Mouse (Mus musculus) limb, embryonic 13.5 days (tissue): ENCODE data around the gene Sctr. TPM values are rescaled to one million over a fixed set of nuclear protein-coding genes. Genes with fewer than 3 reads are reported as not detected.

Experiments used
- ATAC-seq: fragments of 200-750 bp; cut with Nextera tagmentation; 2 replicates; pipeline ENCODE4 v1.8.0; 2017; ENCODE audit warnings: low read depth, moderate number of reproducible peaks, moderate TSS enrichment; ENCODE audit not compliant: low FRiP score
- H3K27ac ChIP-seq: fragments of 300-500 bp; sonication (generic); 2 replicates; pipeline ENCODE4 v1.5.1; 2015; ENCODE audit warnings: inconsistent platforms, mild to moderate bottlenecking, moderate library complexity
- H3K27me3 ChIP-seq: fragments of 300-500 bp; sonication (generic); 2 replicates; pipeline ENCODE4 v1.6.1; 2015; ENCODE audit warnings: mild to moderate bottlenecking, inconsistent platforms
- H3K36me3 ChIP-seq: fragments of 300-500 bp; sonication (generic); 2 replicates; pipeline ENCODE4 v1.6.1; 2015; ENCODE audit warnings: inconsistent platforms, mild to moderate bottlenecking, moderate library complexity
- H3K4me1 ChIP-seq: fragments of 300-500 bp; sonication (generic); 2 replicates; pipeline ENCODE4 v1.6.1; 2015; ENCODE audit warnings: inconsistent platforms
- H3K4me2 ChIP-seq: fragments of 300-500 bp; sonication (generic); replicated peaks from 2 replicates; pipeline ENCODE4 v1.6.1; 2015; ENCODE audit warnings: inconsistent platforms, mild to moderate bottlenecking, moderate library complexity
- H3K4me3 ChIP-seq: fragments of 300-500 bp; sonication (generic); 2 replicates; pipeline ENCODE4 v1.5.1; 2015; ENCODE audit warnings: moderate library complexity, mild to moderate bottlenecking, inconsistent platforms
- H3K9ac ChIP-seq: fragments of 300-500 bp; sonication (generic); 2 replicates; pipeline ENCODE4 v1.6.1; 2015; ENCODE audit warnings: mild to moderate bottlenecking, inconsistent platforms
- H3K9me3 ChIP-seq: fragments of 300-500 bp; sonication (generic); 2 replicates; pipeline ENCODE4 v1.6.1; 2016; ENCODE audit warnings: inconsistent platforms
- WGBS: fragments of 180-500 bp; shearing (Covaris S2); methylation state at CpG from one replicate; pipeline ENCODE4 v1.1.7; 2015; 5-methylcytosine and 5-hydroxymethylcytosine counted together
- polyA plus RNA-seq: library from polyadenylated mRNA; unstranded; fragments of >200 nt; fragmentation: Nextera tagmentation; extraction: Ambion mirVana; gene quantifications from 2 replicates; pipeline ENCODE4 v1.2.1, GENCODE M21; 2015

The Sctr gene
- polyA plus RNA-seq = 0.20 and 0.27 TPM in 2 replicates

DNA sequence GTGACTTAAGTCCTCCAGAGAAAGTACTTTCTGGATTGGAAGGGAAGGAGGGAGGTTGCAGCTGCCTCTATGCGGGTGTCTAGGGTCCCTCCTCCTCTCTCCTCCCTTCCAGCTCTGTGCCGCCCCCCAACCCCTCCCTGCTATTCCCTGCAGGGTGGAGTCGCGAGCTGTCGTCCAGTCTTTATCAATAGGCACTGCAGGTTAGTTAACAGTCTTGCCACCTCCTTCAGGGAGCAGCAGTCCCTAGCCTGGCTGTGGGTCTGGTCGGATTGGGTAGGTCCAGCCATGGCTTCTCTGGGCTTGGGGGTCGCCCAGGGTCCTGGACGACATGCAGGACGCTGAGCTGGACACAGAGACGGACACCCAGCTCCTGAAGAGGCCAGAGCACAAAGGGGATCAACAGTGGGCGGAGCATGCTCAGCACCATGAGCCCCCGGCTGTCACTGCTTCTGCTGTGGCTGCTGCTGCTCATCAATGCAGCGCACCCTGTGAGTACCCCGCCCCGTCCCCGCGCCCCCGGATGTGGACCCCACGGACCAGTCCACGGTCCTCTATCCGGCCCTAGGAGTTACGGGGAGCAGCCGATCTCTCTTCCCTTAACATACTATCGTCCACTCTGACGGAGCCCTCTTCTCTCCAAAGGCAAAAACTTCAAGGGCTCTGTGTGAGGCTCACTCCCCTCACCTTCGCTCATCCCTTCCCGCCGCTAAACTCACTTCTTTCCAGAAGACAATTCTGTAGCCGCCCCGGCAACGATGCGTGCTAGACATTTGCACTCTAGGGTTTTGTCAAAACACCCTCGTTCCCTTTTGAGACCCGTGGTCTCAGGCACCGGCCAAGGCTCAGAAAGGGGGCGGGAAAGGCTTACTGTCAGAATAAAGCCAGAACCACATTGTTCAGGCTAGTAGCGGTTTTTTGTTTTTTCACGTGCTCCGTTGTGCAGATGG, at the start of gene Sctr:
Sctr (plus strand) TSS at position 51 of the 947 bp plus-strand sequence.
- peak within 1 kb of the TSS; percentile 78 for H3K4me2 ChIP-seq
- ATAC-seq = 0 out of 2 replicates have a peak, but pooled peaks have one; percentile 26
- H3K27me3 ChIP-seq = peaks cover 43% of the 10 kb centered on the region
- H3K9me3 ChIP-seq = no peaks in the 10 kb centered on the region
- WGBS = 2% methylated on average over 39 of the region's 39 CpGs
- peak within 1 kb of the TSS; percentile 42 for H3K4me3 ChIP-seq
- H3K4me1 ChIP-seq = peaks cover 18% of the 10 kb centered on the region
- H3K27ac ChIP-seq = no peak within 1 kb of the TSS
- no peaks in the 10 kb centered on the region for H3K36me3 ChIP-seq
- H3K9ac ChIP-seq = peak within 1 kb of the TSS; percentile 59

DNA sequence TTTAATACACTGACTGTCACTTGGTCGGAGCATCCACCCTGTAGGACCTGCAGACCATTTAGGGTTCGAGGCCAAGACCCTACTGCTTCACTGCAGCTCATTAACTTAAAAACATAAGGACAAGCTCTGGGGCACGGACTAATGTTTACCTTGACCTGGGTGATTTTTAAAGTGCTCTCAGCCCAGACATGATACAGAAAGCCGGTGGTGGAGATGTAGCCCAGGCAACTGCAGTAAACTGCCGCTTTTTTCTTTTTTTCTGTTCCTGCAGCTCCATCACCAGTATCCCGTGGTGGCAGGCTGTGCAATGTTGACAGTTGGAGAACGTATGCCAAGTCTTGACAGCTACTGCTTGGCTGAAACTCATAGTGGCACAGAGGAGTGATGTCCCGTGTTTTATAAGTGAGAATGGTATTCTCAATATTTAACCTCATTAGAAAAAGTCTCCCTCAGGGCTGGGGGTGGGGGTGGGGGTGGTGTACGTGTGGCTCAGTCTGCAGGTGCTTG, 48.9 kb upstream of the Sctr start:
- no peaks in the 10 kb centered on the region for H3K4me1 ChIP-seq
- ATAC-seq = no peak
- no peak overlapping the region for H3K4me2 ChIP-seq
- H3K27ac ChIP-seq = no peak overlapping the region
- H3K4me3 ChIP-seq = no peak overlapping the region
- no peaks in the 10 kb centered on the region for H3K9me3 ChIP-seq
- H3K36me3 ChIP-seq = no peaks in the 10 kb centered on the region
- WGBS = 58% methylated on average over 9 of the region's 9 CpGs
- no peak overlapping the region for H3K9ac ChIP-seq
- H3K27me3 ChIP-seq = no peaks in the 10 kb centered on the region

DNA sequence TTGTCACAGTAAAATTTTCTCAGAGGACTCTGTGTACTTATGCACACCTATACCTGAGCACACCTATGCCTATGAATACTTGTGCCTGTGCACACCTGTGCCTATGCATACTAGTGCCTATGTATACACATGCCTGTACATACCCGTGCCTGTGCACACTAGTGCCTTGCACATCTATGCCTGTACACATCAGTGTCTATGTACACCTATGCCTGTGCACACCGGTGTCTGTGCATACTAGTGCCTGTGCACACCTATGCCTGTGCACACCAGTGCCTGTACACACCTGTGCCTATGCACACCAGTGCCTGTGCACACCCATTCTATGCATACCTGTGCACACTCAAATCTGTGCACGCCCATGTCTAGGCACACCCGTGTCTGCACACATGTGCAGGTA, 47.2 kb upstream of the Sctr start:
- WGBS = 91% methylated on average over 4 of the region's 4 CpGs
- no peaks in the 10 kb centered on the region for H3K36me3 ChIP-seq
- no peak overlapping the region for H3K27ac ChIP-seq
- no peaks in the 10 kb centered on the region for H3K4me1 ChIP-seq
- H3K4me2 ChIP-seq = no peak overlapping the region
- no peaks in the 10 kb centered on the region for H3K27me3 ChIP-seq
- no peak; the same call in 1 of the 2 replicates for ATAC-seq
- no peak overlapping the region for H3K9ac ChIP-seq
- no peak overlapping the region for H3K4me3 ChIP-seq
- no peaks in the 10 kb centered on the region for H3K9me3 ChIP-seq

DNA sequence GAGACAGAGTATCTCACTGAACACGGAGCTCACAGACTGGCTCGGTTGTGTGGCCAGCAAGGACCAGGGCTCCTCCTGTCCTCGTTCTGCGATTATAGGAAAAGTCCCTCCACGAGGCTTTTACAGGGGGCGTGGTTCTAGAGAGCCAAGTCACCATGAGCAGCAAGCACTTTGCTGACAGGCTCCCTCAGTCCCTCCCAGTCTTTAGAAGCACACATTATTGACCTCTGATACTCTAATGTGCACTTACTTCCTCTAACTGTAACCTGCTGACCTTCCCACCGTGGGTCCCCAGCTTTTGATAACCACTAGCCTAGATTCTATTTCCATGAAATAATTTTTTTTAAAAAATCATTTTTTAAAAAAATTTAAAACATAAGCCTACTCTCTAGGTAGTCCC, 46.8 kb upstream of the Sctr start:
- Histone ChIP-seq H3K4me1 (no peaks in the 10 kb centered on the region), H3K36me3 (no peaks in the 10 kb centered on the region), H3K4me3 (no peak overlapping the region), H3K9me3 (no peaks in the 10 kb centered on the region), H3K4me2 (no peak overlapping the region), H3K27ac (no peak overlapping the region), H3K27me3 (no peaks in the 10 kb centered on the region), H3K9ac (no peak overlapping the region)
- 50% methylated on average over 7 of the region's 7 CpGs for WGBS
- ATAC-seq = no peak

DNA sequence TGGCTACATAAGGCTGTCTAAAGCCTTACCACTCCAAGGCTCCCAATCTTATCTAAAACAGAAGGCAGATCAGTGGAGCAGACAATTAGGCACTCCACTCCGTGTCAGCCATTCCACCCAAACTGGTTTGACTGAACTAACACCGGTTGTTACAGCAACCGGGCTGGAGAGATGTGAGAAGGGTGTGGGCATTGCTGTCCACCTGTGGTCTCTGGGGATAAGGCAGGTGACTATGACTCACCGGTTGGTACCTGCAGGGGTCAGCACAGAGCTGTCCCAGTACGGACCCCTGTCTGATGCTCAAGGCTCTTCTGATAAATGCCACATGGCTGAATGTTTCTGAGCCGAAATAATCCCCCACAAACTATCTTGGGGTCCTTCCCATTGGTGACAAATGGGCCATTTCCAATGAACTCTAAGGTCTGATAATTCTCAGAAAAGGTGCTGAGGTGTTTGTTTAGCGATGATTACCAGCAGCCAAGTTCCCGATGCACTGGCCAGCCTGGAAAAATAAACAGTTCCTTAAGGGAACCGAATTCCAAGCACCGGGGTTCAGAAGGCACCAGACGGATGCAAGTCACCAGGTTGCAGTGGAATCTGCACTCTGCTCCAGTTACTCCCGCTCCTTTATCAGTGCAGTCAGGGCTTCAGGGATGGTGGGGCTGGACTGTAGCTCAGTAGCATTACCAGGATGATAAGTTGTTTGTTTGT, 40.7 kb upstream of the Sctr start:
- H3K27me3 ChIP-seq = no peaks in the 10 kb centered on the region
- H3K9ac ChIP-seq = no peak overlapping the region
- no peak overlapping the region for H3K4me3 ChIP-seq
- H3K4me2 ChIP-seq = no peak overlapping the region
- H3K27ac ChIP-seq = no peak overlapping the region
- H3K36me3 ChIP-seq = no peaks in the 10 kb centered on the region
- 35% methylated on average over 12 of the region's 12 CpGs for WGBS
- no peaks in the 10 kb centered on the region for H3K4me1 ChIP-seq
- H3K9me3 ChIP-seq = no peaks in the 10 kb centered on the region
- ATAC-seq = no peak

DNA sequence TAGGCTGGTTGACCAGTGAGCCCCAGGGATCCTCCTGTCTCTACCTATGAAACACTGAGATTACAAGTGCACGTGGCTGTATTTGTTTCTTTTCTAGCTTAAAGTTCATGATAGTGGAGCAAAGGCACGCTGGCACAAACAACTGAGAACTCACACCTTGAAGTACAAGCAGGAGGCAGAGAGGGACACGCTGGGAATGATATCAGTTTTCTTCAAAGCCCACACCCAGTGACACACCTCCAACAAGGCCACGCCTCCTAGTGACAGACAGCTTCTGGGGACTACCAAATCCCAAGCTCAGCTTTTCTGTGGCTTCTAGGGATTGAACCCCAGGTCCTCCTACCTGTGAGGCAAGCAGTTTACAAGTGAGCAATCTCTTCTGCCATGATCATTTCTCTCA, 33.6 kb upstream of the Sctr start:
- H3K4me2 ChIP-seq = no peak overlapping the region
- no peaks in the 10 kb centered on the region for H3K4me1 ChIP-seq
- H3K4me3 ChIP-seq = no peak overlapping the region
- no peak for ATAC-seq
- no peak overlapping the region for H3K27ac ChIP-seq
- H3K27me3 ChIP-seq = no peaks in the 10 kb centered on the region
- WGBS = 31% methylated on average over 4 of the region's 4 CpGs
- H3K36me3 ChIP-seq = no peaks in the 10 kb centered on the region
- no peak overlapping the region for H3K9ac ChIP-seq
- no peaks in the 10 kb centered on the region for H3K9me3 ChIP-seq

DNA sequence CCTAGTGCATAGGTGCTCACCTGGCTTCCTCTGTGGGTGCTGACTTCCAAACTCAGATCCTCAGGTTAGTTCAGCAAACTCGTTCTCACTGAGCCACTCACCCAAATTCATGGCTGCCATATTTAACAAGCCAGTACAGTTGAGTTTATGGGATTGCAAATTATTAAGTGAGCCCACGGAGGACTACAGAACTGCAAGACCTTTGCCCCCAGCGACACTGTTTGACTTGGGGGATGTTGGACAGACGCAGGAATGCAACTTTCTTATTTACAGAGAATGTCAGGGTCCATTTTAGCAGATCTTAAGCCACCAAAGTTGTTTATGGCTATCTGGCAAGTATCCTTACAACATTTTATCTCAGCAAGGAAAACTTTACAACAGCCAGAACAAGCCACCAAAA, 31.6 kb upstream of the Sctr start:
- Histone ChIP-seq H3K27ac (no peak overlapping the region), H3K9ac (no peak overlapping the region), H3K9me3 (0 out of 2 replicates have a peak, but pooled peaks cover under 1% of the 10 kb centered on the region), H3K27me3 (no peaks in the 10 kb centered on the region), H3K4me3 (no peak overlapping the region), H3K36me3 (no peaks in the 10 kb centered on the region), H3K4me1 (no peaks in the 10 kb centered on the region), H3K4me2 (no peak overlapping the region)
- no peak for ATAC-seq
- 64% methylated on average over 4 of the region's 4 CpGs for WGBS

DNA sequence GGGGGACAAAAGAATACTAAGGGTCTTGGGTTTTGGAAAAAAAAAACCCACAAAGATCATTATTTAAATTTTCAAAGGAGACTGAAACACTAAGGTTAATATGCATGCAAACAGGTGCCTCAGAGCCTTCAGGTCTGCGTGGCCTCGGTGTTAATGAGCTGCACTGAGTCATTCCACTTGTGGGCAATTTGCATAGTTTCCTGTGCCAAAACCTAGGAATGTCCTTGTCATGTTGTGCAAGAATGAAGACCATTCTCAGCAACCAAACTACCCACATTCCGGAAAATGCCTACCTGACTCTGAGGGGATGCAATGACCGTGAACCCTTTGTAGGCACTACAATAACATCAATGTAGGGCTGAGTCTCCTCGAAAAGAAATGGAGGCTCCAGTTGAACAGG, 20.1 kb upstream of the Sctr start:
- H3K36me3 ChIP-seq = no peaks in the 10 kb centered on the region
- H3K4me3 ChIP-seq = no peak overlapping the region
- no peak for ATAC-seq
- H3K4me1 ChIP-seq = no peaks in the 10 kb centered on the region
- H3K4me2 ChIP-seq = no peak overlapping the region
- H3K27ac ChIP-seq = no peak overlapping the region
- 79% methylated on average over 5 of the region's 5 CpGs for WGBS
- H3K9me3 ChIP-seq = no peaks in the 10 kb centered on the region
- H3K9ac ChIP-seq = no peak overlapping the region
- no peaks in the 10 kb centered on the region for H3K27me3 ChIP-seq

DNA sequence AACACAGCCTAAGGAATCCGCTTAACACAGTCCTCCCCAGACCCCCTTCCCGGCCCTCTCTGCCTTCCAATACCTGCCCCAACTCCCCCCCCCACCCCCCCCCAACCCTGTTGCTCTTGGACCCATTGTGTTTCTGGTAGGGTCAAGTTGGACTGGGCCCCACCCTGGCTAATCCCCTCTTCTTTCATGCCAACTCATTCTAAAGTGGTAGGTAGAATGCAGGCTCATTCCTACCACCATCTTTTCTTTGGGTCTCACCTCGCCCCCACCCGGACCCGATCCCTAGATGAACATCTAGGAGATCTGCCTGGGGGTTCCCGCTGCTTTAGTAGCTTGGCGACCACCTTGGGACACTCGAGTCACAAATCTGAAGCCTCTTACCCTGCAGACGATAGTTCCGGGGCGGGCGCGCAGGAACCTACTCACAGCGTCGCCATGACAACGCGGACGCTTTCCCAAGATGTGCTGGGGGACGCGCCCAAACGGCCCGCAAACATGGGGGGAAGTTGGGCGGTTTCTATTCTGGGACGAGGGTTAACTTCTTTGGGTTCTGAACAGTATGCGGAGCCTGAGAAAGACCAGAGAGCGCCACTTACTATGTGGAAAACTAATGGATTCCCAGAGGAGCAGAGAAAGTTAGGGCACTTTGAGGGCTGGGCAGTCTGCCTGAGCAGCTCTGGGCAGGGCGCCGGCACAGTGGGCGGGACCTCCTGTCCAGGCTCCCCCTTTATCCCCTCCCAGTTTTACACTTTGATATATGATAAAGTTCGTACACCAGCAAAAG, 9.7 kb upstream of the Sctr start, which contains the start of gene Cfap221:
Cfap221 (minus strand) TSS at position 437 of the 784 bp plus-strand sequence.
- no peaks in the 10 kb centered on the region for H3K4me1 ChIP-seq
- no peaks in the 10 kb centered on the region for H3K27me3 ChIP-seq
- peak within 1 kb of the TSS; percentile 53 for H3K4me3 ChIP-seq
- peak within 1 kb of the TSS; percentile 76 for H3K4me2 ChIP-seq
- no peak within 1 kb of the TSS for H3K27ac ChIP-seq
- ATAC-seq = peak; percentile 90
- H3K36me3 ChIP-seq = no peaks in the 10 kb centered on the region
- H3K9ac ChIP-seq = peak within 1 kb of the TSS; percentile 50
- H3K9me3 ChIP-seq = no peaks in the 10 kb centered on the region
- 5% methylated on average over 30 of the region's 30 CpGs for WGBS

DNA sequence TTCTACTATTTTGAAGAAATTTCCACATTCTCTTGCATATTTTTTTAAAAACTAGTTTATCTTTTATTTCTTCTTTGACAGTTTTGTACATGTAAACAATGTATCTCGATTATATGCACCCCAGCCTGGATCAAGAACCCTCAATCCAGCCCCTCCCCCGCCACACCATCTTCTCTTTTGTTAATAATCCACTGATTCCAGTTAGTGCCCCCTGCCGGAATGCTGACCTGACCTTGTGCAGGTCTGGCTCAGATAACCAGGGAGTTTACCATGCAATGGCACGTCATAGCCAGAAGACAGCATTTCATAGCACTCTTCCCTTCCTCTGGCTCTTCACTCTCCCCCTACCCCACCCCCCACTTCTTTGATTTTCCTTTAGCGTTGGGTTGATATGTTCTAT, 9.1 kb upstream of the Sctr start:
- Histone ChIP-seq H3K4me2 (peak overlapping the region; percentile 76), H3K4me3 (peak overlapping the region; percentile 53), H3K27me3 (no peaks in the 10 kb centered on the region), H3K9ac (no peak overlapping the region), H3K4me1 (no peaks in the 10 kb centered on the region), H3K36me3 (no peaks in the 10 kb centered on the region), H3K9me3 (no peaks in the 10 kb centered on the region), H3K27ac (no peak overlapping the region)
- 34% methylated on average over 5 of the region's 5 CpGs for WGBS
- ATAC-seq = no peak

DNA sequence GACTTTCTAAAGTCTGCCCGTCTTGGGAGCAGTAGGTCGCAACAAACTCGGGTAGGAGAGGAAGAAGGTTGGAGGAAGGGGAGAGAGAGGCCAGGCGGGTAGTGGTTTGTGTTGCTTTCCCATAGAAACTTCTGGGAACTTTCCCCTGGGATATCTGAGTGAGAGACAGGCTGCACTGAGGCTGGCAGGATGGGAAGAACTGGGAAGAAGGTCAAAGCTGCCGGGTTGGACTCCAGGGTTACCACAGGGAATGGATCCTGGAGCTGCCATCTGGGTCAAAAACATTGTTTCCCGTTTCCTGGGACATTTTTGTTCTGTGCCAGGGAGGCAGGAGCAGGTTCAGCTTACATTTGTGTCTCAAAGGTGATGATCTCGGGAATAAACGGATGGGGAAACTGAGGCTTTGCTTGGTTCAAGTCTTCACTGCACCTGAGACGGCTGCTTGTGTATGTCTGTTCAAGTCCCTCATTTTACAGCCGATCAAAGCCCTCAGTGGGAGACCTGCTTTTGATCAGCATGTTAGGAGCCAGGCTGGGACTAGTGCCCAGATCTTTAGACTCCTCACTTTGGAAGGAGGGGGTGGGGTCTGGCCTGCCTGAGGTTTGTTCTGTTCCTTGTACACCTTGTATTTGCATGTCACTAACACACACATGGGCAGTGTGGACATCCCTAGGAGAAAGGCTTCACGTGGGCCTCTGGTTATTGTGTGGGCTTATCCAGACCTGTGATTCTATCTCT, 1.3 kb downstream of the Sctr start:
- 22% methylated on average over 11 of the region's 11 CpGs for WGBS
- Histone ChIP-seq H3K9me3 (no peaks in the 10 kb centered on the region), H3K4me3 (peak overlapping the region; percentile 42), H3K4me1 (peaks cover 18% of the 10 kb centered on the region), H3K9ac (0 out of 2 replicates have a peak overlapping the region, but pooled peaks have one; percentile 59), H3K4me2 (peak overlapping the region; percentile 78), H3K27ac (no peak overlapping the region), H3K36me3 (no peaks in the 10 kb centered on the region), H3K27me3 (peaks cover 43% of the 10 kb centered on the region)
- no peak for ATAC-seq
